Mouse (Mus musculus) megakaryocyte progenitor cell, adult 5-6 weeks (primary cell): ENCODE data around the gene Tas1r3. TPM values are rescaled to one million over a fixed set of nuclear protein-coding genes. Genes with fewer than 3 reads are reported as not detected.

ENCODE experiments used
- ATAC-seq: replicated peaks from 2 replicates; pipeline ENCODE4 v1.8.0; 2016; ENCODE audit warnings: mild to moderate bottlenecking, moderate TSS enrichment, inconsistent platforms; ENCODE audit not compliant: poor library complexity
- total RNA-seq, 2 experiments: library from RNA; stranded (forward) in 1 of 2; stranded (reverse) in 1 of 2; fragments of 157-497, 149-512 nt in 1 of 2; fragments of 200-1000 nt in 1 of 2; gene quantifications; 2 replicates each; pipeline versions ENCODE4 v1.2.3 to v1.2.4; 2015 to 2017

Tas1r3 gene
- total RNA-seq, 2 experiments from 2014 or later, result 0.07 to 0.17 TPM

- ATAC-seq, result peak; percentile 3; the same call in 1 of the 2 replicates
Measured at GRCm38 (mm10) chr4:155841651-155842270, 21.4 kb downstream of the Tas1r3 start.

- peak; percentile 74 for ATAC-seq
Measured at GRCm38 (mm10) chr4:155841003-155841454, 22.1 kb downstream of the Tas1r3 start.

DNA sequence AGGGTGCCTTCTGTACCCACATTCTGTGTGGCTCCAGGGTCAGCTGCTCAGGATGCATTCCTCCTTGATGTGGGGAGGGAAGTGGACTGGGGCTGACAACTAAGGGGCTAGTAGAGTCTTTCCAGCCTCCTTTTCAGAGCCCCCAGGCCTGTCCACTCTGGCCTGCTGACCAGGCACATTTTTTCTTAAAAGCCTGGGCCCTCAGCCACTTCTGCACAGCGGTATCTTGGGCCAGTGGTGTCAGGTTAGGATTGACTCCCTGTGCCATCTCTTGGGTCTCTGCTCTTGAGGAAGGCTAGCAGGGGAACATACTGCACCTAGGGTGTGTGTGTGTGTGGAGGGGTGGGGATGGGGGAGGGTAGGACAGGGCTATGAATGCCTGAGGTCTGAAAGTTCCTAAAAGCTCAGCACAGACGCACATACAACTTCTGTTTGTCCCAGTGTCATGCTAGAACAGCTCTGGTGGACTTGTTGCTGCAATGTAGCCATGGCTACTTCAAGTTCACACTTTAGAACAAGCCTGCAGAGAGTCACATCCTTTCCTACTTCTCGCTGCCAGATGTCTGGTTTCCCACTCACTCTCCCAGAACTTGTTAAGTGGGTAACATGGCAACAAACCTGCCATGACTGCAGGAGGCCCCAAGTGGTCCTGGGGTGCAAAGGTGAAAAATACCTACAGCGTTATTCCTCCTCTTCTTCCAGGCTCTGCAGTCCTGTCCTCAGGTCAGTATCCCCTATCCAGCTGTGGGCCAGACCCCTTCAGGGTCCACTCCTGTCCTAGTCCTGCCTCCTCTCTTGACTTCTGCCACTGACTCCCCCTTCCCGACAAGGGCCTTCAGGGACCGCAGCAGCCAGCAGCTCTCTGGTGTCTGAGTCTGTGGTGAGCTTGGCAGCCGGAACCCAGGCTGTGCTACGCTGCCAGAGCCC is 22.8 kb downstream of the Tas1r3 start:
- ATAC-seq, result no peak

GRCm38 (mm10) chr4:155839483-155839910 is 23.7 kb downstream of the Tas1r3 start, which contains the start of gene Mxra8:
Gene Mxra8, plus strand, starts transcription at chr4:155839680.
- no peak for ATAC-seq

DNA sequence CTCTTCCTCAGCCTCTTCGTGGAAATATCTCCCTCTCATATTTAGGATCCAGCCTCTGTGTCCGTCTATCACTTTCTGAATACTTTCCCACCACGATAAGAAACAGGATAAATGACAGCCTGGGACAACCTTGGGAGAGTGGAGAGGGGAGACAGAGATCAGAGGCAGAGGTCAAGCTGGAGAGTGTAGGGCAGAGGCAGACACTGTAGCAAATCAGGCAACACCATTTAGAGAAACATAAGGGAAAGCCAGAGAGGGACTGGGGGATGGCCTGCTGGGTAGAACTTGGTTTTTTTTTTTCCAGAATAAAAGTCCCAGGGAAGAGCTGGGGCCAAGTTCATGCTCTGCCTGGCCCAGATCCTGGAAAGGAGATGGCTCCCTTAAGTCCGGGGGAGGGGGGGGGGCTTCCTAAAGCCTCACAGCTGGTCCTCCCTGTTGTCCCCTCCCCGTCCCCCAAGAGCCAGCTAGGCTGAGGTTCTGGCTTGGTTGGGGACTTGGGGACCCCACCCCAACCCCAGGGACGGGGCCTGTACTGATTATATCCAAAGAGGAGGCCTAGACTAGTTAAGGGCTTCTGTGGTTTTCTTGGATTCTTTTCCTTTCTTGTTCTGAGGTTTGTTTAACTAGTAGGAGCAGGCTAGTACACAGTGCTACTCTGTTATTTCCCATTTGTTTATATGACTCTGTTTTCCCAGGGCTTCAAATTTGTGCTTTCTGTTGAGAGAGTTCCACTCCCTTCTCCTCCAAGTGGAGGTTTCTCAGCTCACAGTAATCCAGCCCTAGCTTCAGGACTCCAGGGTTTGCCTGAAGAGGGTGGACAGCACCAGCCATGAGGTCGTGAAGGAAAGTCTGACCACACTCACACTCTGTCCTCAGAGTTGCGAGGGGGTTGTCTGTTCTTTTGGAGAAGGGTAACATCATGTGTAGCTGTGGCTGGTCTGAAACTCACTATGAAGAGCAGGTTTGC is 24.7 kb downstream of the Tas1r3 start:
- ATAC-seq, result no peak

DNA sequence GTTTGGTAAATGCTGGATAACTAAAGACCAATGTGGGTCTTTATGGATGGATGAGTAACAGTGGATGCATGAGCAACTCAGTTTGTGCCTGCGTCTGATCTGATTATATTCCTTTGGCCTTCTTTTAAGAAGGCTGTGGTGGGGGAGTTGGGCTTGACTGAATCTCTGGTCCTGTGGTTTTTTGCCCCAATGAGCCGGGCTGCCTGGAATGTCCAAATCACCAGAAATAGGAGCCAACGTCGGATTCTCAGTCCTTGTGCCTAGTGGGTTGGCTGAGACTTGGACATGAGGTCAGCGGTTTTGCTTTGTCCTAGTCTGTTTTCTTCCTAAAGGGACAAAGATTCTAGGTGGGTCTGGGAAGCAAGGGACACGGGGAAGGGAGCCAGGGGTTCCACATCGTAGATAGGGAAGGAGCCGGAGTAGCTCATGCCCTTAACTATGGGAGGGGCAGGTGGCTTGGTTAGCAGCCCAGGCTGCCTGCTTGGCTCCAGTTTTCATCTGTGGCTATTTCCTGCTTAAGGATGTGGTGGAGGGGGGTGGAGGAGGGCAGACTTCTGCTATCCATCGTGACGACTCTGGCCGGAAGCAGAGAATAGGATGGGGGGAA is 25.7 kb downstream of the Tas1r3 start:
- ATAC-seq, result peak; percentile 24

- ATAC-seq, result peak; percentile 53
Measured at GRCm38 (mm10) chr4:155833836-155834235, 29.3 kb downstream of the Tas1r3 start.

DNA sequence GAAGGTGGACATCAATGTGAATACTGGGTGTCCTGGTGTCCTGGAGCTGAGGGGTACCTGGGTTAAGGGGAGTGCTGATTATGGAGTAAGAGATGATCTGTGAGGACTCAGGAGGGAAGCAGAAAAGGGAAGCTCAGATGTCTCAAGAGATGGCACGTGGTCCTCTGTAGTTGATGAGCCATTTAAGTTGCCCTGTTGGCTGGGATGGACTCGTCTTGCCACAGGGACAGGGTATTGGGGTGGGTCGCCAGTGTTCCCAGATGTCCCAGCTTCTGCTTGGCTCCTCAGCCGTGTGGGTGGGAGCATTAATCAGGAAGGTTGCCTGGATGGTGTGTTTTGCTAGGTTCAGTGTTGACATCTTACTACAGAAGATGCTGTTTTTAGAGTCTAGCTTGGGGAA is 29.9 kb downstream of the Tas1r3 start:
- ATAC-seq, result no peak

DNA sequence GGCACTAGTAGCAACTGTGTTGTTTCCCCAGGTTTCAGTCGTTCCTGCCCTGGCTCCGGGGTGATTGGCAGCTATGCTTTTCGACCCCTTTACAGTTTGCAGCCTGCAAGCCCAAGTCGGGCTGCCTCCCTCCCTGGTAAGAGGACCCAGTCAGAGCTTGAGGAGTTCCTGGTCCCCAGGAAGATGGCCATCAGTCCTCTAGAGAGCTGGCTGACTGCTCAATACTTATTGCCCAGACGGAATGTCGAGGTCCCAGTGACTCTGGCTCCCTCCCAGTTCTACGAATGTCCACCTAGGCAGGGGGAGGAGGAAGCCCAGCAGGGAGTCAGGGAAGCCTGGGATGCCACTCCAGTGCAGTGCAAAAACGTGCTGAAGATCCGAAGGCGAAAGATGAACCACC is 30.8 kb downstream of the Tas1r3 start:
- no peak for ATAC-seq

DNA sequence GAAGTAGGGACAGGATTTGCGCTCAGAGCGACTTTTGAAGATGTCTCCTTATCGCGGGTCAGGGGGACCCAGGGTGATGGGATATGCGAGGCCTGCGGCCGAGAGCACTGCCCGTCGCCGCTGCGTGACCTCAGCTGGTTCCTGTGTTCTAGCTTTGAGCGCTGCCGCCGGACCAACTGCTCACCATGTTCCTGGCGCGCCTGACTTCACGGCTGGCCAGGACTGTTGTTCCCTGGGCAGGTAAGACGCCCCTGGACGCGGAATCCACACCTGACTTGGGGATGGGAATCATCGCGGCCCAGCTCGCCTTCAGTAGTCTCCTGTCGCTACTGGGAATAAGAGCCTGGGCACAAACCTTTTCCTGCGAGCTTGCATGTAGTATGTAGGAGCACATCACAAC is 31.3 kb downstream of the Tas1r3 start:
- no peak; the same call in 1 of the 2 replicates for ATAC-seq

GRCm38 (mm10) chr4:155831205-155831766 is 31.9 kb downstream of the Tas1r3 start, which contains the start of gene Aurkaip1:
Gene Aurkaip1, plus strand, starts transcription at chr4:155831272.
- peak; percentile 85 for ATAC-seq

GRCm38 (mm10) chr4:155830596-155830995 is 32.6 kb downstream of the Tas1r3 start:
- no peak for ATAC-seq

GRCm38 (mm10) chr4:155829866-155830265 is 33.3 kb downstream of the Tas1r3 start:
- ATAC-seq, result no peak

GRCm38 (mm10) chr4:155823443-155823842 is 39.7 kb downstream of the Tas1r3 start:
- ATAC-seq, result no peak

GRCm38 (mm10) chr4:155821025-155821424 is 42.1 kb downstream of the Tas1r3 start:
- ATAC-seq, result no peak

DNA sequence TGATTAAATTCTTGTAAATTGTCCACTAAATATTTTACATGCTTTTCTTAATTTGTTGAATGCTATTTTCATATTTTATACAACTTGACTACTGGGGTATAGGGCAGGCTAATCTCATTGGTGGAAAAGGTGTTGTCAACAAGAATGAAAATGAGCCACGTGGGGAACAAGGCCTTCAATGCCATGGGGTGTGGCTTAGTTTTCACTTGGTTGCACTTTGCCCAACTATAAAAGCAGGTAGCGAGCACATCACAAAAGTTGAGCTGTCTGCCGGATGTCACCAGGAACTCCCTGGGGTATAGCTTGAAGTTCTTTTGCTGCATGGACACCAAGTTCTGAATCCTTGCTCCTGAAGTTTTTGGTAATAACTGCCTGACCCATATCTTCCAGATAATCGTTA is 45.6 kb downstream of the Tas1r3 start:
- ATAC-seq, result no peak

DNA sequence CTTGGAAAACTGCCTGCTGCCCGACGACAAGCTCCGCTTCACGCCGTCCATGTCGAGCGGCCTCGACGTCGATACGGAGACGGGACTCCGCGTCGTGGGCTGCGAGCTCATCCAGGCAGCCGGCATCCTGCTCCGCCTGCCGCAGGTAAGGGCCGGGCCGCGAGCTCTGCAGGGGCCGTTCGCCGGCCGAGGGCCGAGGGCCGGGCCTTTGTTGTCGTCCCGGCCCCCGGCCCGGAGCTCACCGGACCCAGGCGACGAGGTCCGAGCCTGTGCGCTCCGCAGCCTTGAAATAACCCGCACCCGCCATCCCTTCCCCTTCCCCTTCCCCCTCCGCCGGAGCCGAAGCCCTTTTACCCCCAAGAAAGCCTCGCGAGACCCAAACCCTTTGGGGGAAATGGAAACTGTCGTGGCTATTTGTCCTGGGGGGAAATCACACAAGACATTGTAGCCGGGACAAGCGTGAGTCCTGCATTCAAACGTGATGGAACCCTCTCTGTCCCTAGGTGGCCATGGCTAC is 50.4 kb downstream of the Tas1r3 start:
- ATAC-seq, result peak; percentile 25

GRCm38 (mm10) chr4:155811929-155812664 is 51.1 kb downstream of the Tas1r3 start, which contains the start of gene Ccnl2:
Gene Ccnl2, plus strand, starts transcription at chr4:155812489.
- ATAC-seq, result peak; percentile 99
